Mouse (Mus musculus): ENCODE data around the gene A030005L19Rik. TPM values are rescaled to one million over a fixed set of nuclear protein-coding genes. Genes with fewer than 3 reads are reported as not detected.

Gene A030005L19Rik
- total RNA-seq (2014; rRNA removed) (not detected in 2 replicates), polyA plus RNA-seq (2015; fragmentation: Nextera tagmentation; extraction: Ambion mirVana) (not detected in 2 replicates)

GRCm38 (mm10) chr1:82913025-82913424 is at the start of gene A030005L19Rik:
TSS of gene A030005L19Rik (plus strand) at chr1:82913325.
- 93% methylated on average over 3 of the region's 3 CpGs for WGBS
- H3K4me3 ChIP-seq (ENCODE audit: low read depth, low read length): no peak within 1 kb of the TSS
- H3K36me3 ChIP-seq (ENCODE audit: insufficient read depth): no peaks in the 10 kb centered on the region
- H3K27ac ChIP-seq (ENCODE audit: low read depth, low read length): no peak within 1 kb of the TSS
- no peak within 1 kb of the TSS for H3K9ac ChIP-seq
- DNase-seq (no peak), ATAC-seq (no peak)
- no peaks in the 10 kb centered on the region for H3K4me1 ChIP-seq (ENCODE audit: insufficient read depth)
- H3K27me3 ChIP-seq (ENCODE audit: insufficient read depth, low read length): no peaks in the 10 kb centered on the region
- H3K9me3 ChIP-seq (ENCODE audit: low read length): no peaks in the 10 kb centered on the region
- no peak within 1 kb of the TSS for H3K4me2 ChIP-seq (ENCODE audit: low read depth)
- TF ChIP-seq CTCF (IDR thresholded peaks at IDR 0.05; ENCODE audit: low read depth): no peak

GRCm38 (mm10) chr1:82870202-82870601 is 42.9 kb upstream of the A030005L19Rik start:
- H3K9me3 ChIP-seq (ENCODE audit: low read length): no peaks in the 10 kb centered on the region
- DNase-seq: no peak
- TF ChIP-seq CTCF (IDR thresholded peaks at IDR 0.05; ENCODE audit: low read depth): no peak

GRCm38 (mm10) chr1:82879172-82879571 is 34.0 kb upstream of the A030005L19Rik start:
- Histone ChIP-seq H3K4me2 (ENCODE audit: low read depth) (no peak overlapping the region), H3K4me3 (ENCODE audit: low read depth, low read length) (no peak overlapping the region), H3K9me3 (ENCODE audit: low read length) (no peaks in the 10 kb centered on the region), H3K36me3 (ENCODE audit: insufficient read depth) (peaks cover 34% of the 10 kb centered on the region), H3K9ac (no peak overlapping the region), H3K27me3 (ENCODE audit: insufficient read depth, low read length) (no peaks in the 10 kb centered on the region), H3K27ac (ENCODE audit: low read depth, low read length) (no peak overlapping the region), H3K4me1 (ENCODE audit: insufficient read depth) (no peaks in the 10 kb centered on the region)
- ATAC-seq: no peak
- TF ChIP-seq CTCF (IDR thresholded peaks at IDR 0.05; ENCODE audit: low read depth): no peak
- DNase-seq: no peak
- WGBS: 91% methylated on average over 2 of the region's 2 CpGs

More at GRCm38 (mm10) chr1:82870202-82870601, 42.9 kb upstream of the A030005L19Rik start:
- no peak overlapping the region for H3K27ac ChIP-seq (ENCODE audit: low read depth, low read length)
- H3K36me3 ChIP-seq (ENCODE audit: insufficient read depth): peaks cover 27% of the 10 kb centered on the region
- no peaks in the 10 kb centered on the region for H3K4me1 ChIP-seq (ENCODE audit: insufficient read depth)
- 84% methylated on average over 3 of the region's 3 CpGs for WGBS
- no peak for ATAC-seq
- no peak overlapping the region for H3K4me3 ChIP-seq (ENCODE audit: low read depth, low read length)
- H3K9ac ChIP-seq: no peak overlapping the region
- H3K27me3 ChIP-seq (ENCODE audit: insufficient read depth, low read length): no peaks in the 10 kb centered on the region
- no peak overlapping the region for H3K4me2 ChIP-seq (ENCODE audit: low read depth)

GRCm38 (mm10) chr1:82880196-82880595 is 32.9 kb upstream of the A030005L19Rik start:
- H3K9me3 ChIP-seq (ENCODE audit: low read length): no peaks in the 10 kb centered on the region
- WGBS: 70% methylated on average over 8 of the region's 8 CpGs
- no peak overlapping the region for H3K4me3 ChIP-seq (ENCODE audit: low read depth, low read length)
- no peaks in the 10 kb centered on the region for H3K27me3 ChIP-seq (ENCODE audit: insufficient read depth, low read length)
- no peak overlapping the region for H3K27ac ChIP-seq (ENCODE audit: low read depth, low read length)
- peaks cover 35% of the 10 kb centered on the region for H3K36me3 ChIP-seq (ENCODE audit: insufficient read depth)
- H3K4me2 ChIP-seq (ENCODE audit: low read depth): no peak overlapping the region
- ATAC-seq: no peak
- H3K4me1 ChIP-seq (ENCODE audit: insufficient read depth): no peaks in the 10 kb centered on the region
- no peak for DNase-seq
- TF ChIP-seq CTCF (IDR thresholded peaks at IDR 0.05; ENCODE audit: low read depth): no peak
- no peak overlapping the region for H3K9ac ChIP-seq

- Histone ChIP-seq H3K27me3 (ENCODE audit: insufficient read depth, low read length) (no peaks in the 10 kb centered on the region), H3K9ac (no peak overlapping the region), H3K36me3 (ENCODE audit: insufficient read depth) (peaks cover 5% of the 10 kb centered on the region; the same call in 1 of the 2 replicates), H3K4me1 (ENCODE audit: insufficient read depth) (no peaks in the 10 kb centered on the region), H3K4me2 (ENCODE audit: low read depth) (no peak overlapping the region), H3K9me3 (ENCODE audit: low read length) (no peaks in the 10 kb centered on the region), H3K4me3 (ENCODE audit: low read depth, low read length) (no peak overlapping the region), H3K27ac (ENCODE audit: low read depth, low read length) (no peak overlapping the region)
- 95% methylated on average over 7 of the region's 7 CpGs for WGBS
- TF ChIP-seq CTCF (IDR thresholded peaks at IDR 0.05; ENCODE audit: low read depth): no peak
- no peak for ATAC-seq
- DNase-seq: no peak
These were observed 19.9 kb upstream of the A030005L19Rik start for GRCm38 (mm10) chr1:82893269-82893668.

- TF ChIP-seq CTCF (IDR thresholded peaks at IDR 0.05; ENCODE audit: low read depth): no peak
- Histone ChIP-seq H3K36me3 (ENCODE audit: insufficient read depth) (peaks cover 19% of the 10 kb centered on the region), H3K9ac (no peak overlapping the region), H3K9me3 (ENCODE audit: low read length) (no peaks in the 10 kb centered on the region), H3K4me3 (ENCODE audit: low read depth, low read length) (no peak overlapping the region), H3K27ac (ENCODE audit: low read depth, low read length) (no peak overlapping the region), H3K4me2 (ENCODE audit: low read depth) (no peak overlapping the region), H3K4me1 (ENCODE audit: insufficient read depth) (no peaks in the 10 kb centered on the region), H3K27me3 (ENCODE audit: insufficient read depth, low read length) (no peaks in the 10 kb centered on the region)
- WGBS: 95% methylated on average over 1 of the region's 1 CpGs
- ATAC-seq: no peak
- DNase-seq: no peak
These were observed 12.6 kb upstream of the A030005L19Rik start for GRCm38 (mm10) chr1:82900567-82900966.

- no peak overlapping the region for H3K27ac ChIP-seq (ENCODE audit: low read depth, low read length)
- no peaks in the 10 kb centered on the region for H3K4me1 ChIP-seq (ENCODE audit: insufficient read depth)
- H3K9me3 ChIP-seq (ENCODE audit: low read length): no peaks in the 10 kb centered on the region
- H3K9ac ChIP-seq: no peak overlapping the region
- WGBS: 94% methylated on average over 3 of the region's 3 CpGs
- H3K4me2 ChIP-seq (ENCODE audit: low read depth): no peak overlapping the region
- H3K27me3 ChIP-seq (ENCODE audit: insufficient read depth, low read length): no peaks in the 10 kb centered on the region
- H3K36me3 ChIP-seq (ENCODE audit: insufficient read depth): peaks cover 19% of the 10 kb centered on the region
- DNase-seq: no peak
- no peak overlapping the region for H3K4me3 ChIP-seq (ENCODE audit: low read depth, low read length)
- no peak for TF ChIP-seq CTCF (IDR thresholded peaks at IDR 0.05; ENCODE audit: low read depth)
- no peak for ATAC-seq
These were observed 11.9 kb upstream of the A030005L19Rik start for GRCm38 (mm10) chr1:82901201-82901600.
